Mouse (Mus musculus): ENCODE measurements around the gene Lin52.
"Not testable (repeated sequence)": the region's sequence is repeated elsewhere in the genome, so short reads cannot be mapped to it uniquely, and the experiment has no call there.

Lin52 gene

DNA sequence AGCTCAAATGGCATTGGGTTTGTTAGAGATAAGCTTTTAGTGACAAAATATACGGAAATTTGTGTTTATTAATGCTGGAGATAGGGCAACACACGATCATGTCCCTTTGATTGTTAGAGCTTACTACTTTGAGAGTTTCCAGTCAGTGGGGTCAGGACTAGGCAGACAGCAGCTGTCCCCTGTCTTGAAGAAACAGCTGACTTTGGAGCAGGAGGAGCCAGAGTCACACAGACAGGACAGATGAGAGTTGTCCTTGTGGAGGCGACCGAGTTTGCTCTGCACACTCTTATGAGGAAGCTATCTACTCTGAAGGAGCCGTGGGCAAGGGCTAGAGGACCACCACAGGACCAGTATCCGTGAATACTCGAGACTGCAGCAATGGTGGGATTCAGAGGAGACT lies 27.7 kb downstream of the Lin52 start:
- no peak for DNase-seq

DNA sequence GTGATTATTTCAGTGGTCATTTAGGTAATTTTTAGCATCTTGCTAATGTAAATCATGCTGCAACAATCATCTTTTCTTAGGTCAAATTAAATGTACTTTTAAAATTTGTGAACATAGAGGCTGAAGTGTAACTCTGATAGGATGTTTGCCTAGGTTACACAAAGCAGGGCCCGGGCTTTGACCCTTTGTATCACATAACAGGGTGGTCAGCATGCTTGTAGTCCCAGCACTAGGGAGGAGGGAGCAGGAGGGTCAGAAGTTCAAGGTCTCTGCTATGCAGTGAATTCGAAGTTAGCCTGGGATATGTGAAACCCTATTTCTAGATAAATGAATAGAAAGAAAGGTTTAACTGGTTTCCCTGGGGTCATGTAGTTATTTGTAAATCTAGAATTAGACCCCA lies 30.0 kb downstream of the Lin52 start:
- DNase-seq = no peak

DNA sequence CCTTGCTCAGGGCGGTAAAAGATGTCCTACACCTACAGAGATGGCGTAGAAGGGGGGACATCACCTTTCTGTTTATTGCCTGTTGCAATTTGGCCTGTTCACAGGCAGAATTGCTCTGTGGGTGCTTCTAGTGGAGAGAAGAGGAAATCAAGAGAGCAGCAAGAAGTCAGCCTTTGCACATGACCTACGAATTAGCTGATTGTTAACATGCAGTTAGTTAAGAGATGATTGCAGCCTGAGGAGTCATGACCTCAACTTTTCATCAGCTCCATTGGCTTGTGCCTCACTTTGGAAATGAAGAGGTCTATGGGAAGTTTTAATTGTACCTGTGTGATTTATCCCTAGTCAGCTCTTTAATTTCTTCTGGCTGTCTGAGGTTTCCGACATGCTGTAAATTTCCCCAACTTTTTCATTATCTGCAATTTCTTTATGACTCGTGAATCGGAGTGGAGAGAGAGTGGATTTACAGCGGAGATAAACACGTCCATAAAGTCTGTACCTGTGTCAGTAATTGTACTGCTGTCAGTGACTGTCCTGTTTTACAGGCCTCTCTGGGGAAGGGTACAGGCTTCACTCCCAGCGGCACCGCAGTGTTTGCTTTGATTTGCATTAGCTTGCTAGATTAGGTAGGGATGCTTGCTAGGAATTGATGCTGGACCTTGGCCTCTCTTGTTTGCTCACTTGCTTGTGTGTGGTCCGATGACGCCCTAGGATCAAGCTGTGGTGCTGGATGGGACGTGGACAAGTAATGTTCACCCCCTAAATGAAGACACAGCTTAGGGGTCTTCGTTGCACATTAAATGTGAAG lies 31.8 kb downstream of the Lin52 start:
- no peak for DNase-seq

DNA sequence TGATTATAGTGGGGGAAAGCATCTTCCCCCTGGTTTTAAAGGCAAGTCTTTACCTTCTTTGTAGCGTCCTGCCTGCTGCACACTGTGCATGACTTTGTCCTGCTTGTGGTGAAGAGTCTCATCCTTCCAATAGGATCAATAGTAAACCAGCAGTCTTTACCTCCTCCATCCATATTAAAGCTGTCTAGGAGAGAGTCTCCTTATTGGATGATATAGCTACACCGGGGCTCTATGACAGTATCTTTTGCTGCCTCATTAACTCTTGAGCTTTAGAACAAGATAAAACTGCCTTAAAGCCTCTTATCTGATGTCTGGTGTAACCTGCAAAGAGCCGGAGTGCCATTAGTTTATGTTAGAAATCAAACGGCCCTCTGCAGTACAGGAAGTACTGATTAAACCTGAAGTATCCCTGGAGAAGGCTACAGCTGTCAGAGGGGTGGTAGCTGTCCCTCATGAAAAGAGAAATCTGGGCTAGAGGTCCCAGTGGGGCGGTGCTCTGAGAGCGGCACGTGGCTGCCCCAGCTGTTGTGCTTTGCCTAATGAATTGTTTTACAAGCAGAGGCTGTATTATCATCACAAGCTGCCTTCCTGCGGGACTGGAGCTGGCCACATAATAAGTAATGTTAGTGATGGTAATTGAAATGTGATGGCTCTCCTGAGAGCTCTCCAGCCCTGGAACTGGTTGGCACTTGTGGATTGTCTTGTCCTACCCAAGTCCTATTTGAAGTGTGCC lies 36.3 kb downstream of the Lin52 start:
- no peak for DNase-seq

DNA sequence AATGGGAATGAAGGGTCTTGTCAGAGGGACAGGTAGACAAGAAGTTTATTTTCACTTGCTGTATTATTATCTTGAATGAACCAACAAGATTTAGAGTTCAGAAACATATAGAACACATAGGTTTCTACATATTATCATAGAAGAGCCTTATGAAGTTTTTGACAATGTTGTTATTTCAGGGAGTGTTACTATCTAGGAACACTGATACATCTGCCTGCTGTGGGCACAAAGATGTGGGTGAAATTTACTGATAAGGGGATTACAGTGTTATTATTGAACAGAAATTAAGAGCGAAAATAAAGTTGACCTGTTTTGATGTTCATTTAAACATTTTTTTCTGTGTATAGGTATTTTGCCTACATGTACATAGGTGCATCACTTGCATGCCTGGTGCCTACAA lies 45.6 kb downstream of the Lin52 start:
- no peak for DNase-seq

DNA sequence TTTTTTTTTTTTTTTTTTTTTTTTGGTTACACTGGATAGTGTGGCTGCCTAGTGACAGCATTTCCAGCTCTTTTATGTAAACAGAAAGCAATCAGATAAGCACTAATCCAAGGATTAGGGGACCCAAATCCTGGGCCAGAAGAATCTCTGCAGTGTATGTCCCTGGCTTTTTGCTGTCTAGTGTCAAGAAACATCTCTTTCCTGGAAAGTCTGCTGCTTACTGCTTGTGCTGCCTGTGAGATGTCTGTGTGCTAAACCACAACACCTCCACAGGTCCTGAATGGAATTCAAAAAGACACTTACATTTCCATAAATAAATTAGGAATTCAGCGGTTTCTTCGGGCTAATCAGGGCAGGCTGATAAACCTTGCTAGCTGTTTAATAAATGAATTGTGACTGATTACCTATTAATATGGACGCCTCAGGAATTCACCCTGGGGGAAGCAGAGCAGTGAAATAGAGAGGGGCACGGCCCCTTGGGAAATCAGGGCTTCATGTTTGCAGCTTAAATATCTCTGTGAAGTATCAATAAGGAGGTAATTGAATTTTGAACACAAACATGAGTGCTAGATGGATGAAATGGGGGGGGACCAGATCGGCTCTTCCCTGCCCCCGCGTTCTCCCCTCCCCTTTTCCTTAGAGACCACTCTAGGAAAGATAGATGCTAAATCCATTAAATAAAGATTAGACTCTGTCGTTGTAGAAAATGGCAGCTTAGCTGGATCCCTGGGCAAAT lies 49.5 kb downstream of the Lin52 start:
- no peak for DNase-seq

DNA sequence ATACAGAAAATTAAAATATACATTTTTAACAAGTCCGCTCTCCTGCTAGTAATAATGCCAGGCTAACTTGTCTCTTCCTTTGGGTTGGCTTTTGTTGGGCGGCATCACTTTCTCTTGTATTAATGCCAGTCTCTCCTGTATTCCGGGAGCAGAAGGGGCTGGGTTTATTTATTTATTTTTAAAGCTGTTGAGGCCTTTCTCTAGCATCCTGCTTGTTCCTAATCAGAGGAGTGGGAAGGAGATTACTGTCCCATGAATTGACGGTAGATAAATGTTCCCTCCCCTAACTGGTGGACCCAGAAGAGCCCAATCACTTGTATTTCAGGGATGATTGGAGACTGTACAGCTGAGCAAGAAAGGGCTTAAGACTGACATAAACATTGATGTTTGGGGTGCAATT lies 50.1 kb downstream of the Lin52 start:
- no peak for DNase-seq

DNA sequence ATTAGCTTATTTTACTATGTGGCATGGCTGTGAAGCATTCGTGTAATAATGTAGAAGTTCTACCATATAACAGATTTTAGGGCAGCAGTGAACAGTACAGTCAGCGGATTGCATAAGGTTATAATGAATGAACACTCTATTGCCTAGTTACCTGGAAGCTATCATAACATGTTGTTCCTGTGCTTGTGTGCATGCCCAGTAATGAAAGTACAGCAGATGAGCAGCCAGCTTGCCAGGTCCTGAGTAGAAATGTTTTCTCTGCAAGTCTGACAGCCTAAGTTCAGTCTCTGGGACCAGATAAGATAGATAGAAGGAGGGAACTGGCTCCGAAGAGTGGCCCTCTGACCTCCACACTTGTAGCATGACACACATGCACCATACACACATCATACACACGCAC lies 55.6 kb downstream of the Lin52 start:
- no peak for DNase-seq

DNA sequence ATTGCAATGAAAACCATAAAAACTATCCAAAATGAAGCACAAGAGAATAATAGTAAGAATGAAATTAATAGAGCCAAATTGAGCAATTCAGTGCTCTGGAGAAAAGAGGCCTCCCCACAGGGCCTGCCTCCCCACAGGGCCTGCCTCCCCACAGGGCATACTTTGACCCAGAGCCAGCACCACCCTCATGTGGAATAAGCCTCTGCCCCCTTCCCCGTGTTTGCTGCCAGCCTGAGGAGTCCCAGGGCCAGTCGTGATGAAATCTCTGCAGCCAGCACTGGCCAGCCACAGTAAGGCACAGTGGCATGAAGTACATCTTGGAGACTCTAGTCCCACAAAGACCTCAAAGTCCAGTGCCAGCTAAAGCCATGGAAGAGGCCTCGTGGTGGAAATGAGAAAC lies 60.8 kb downstream of the Lin52 start:
- DNase-seq = no peak

DNA sequence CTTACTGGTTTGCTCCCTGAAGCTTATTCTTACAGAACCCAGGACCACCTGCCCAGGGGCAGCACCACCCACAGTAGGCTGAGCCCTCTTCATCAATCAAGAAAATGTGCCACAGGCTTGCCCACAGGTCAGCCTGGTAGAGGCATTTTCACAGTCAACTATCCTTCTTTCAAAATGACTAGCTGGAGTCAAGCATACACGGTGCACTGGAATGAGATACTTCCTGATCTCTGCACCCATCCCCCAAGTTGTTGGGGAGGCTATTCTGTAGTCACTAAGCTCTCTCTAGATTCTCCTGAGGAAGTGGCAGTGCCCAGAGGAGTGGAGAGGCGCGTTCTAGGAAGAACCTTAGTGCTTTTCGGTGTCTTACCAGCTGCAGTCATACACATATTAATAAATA lies 64.3 kb downstream of the Lin52 start:
- DNase-seq = no peak

DNA sequence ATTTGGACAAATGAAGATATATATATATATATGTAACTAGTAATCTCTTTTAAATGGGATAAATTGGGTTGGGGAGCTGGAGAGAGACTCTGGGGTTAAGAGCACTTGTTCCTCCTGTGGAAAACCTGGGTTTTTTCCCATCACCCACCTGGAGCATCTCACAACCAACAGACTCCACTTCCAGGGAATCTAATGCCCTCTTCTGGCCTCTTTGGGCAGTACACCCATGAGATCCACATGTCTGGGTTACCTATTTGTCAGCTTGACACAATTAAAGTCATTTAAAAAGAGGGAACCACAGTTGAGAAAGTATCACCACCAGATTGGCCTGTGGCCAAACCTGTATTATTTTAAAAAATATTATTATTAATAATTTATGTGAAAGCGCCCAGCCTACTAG lies 65.4 kb downstream of the Lin52 start:
- no peak for DNase-seq

DNA sequence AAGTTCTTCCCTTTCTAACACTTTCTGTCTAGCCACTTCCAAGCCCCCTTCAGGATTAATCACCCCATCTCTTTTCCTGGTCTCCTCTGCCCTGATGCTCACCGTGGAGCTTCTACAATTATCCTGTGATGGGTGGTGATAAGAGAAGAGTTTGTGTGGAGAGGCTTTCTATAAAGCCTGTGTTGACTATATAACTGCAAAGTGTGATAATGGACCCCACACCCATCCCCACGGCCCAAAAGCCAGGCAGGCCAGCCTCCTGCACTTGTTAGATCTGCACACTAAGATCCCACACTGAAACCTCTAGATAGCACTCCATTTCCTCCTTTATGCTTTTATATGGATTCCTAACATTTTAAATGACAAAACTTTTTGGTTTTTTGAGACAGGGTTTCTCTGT lies 66.8 kb downstream of the Lin52 start:
- DNase-seq = no peak

DNA sequence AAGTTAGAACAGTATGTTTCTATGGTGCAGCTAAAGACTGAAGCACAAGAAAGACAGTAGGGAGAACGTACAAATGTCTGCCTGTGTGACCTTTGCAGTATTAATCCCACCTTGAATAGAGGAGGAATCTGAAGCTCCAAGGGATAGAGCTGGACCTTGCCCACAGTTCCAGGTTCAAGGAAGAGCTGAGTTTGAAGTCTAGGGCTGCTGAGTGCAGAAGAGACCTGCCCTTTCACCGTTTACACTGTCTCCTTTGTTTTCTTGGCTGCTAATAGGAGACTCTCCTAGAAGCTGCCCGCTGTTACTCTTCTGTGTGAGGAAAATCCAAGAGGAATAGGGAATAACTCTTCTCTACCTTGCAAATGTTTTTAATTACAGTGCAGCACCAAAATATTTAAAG lies 72.5 kb downstream of the Lin52 start:
- no peak for DNase-seq

DNA sequence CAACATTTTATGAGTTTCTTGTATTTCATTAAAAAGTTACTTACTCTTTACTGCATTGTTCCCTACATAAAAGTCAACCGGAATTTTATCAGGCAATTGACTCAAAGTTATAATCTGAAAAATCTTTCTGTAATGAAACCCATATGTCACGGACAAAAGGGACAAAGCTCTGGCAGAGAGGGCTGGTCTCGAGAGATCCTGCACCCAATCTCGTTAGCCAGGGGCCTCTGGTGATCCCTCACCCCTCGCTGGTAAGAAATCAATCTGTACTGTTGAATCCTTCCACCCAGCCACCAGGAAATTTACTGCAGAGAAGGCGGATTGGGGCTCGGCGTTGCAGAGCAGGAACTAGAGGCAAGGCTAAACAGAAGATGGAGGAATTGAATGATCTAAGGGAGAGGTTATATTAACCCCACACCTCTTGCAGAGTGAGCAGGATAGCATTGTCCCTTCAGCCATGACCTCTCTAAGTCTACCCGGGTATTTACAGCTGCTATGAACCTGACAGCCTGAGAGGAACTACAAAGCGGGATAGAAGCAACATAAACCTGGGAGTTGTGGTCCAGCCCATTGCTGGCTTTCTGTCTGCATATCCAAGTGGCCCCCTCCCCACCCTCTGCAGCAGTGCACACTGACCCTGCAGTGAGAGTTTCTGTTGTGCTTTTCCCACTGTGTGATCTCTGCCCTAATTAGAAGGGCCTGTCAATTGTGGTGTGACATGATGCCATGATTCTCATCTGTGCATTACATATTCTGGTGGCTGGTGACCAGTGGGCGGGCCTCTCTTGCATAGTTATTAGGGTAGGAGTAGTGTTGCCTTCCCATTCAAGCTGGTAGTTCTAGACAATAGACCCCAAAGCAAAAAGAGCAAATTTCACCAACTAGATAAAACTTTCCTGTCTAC lies 73.2 kb downstream of the Lin52 start:
- DNase-seq = no peak

DNA sequence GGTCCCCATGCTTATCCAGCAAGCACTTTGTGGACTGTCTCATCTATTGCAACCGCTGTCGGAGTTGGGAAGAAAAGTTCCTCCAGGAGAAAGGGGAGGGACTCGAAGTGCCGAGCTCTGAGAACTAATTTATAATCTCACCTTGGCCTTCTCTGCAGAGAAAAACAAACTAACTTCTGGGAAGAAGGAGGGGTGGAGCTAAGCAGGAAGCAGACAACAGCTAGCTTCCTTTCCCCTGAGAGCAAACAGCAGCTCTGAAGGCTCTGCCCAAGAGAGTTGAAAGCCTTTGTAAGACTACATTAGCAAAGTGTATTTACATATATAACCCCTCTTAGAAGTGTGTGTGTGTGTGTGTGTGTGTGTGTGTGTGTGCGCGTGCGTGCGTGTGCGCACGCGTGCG lies 74.2 kb downstream of the Lin52 start:
- DNase-seq = no peak

DNA sequence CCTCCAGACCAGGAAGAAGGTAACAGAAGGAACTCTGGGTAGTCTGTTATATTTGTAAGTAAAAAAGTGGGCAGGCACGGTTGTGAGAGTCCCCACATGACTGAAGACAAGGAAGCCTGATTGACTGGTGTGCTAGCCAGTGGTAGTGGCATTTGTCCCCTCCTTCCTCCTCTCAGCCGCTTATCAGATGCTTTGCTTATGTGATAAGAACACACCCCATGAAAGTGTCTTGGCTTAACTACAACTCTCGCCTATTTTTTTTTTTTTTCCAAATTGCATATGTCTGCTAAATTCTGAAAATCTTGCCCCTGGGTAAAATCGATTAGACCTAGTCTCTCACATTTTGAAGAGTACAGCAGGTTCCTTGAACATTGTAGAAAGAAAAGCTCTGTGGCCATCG lies 79.2 kb downstream of the Lin52 start:
- no peak for DNase-seq

DNA sequence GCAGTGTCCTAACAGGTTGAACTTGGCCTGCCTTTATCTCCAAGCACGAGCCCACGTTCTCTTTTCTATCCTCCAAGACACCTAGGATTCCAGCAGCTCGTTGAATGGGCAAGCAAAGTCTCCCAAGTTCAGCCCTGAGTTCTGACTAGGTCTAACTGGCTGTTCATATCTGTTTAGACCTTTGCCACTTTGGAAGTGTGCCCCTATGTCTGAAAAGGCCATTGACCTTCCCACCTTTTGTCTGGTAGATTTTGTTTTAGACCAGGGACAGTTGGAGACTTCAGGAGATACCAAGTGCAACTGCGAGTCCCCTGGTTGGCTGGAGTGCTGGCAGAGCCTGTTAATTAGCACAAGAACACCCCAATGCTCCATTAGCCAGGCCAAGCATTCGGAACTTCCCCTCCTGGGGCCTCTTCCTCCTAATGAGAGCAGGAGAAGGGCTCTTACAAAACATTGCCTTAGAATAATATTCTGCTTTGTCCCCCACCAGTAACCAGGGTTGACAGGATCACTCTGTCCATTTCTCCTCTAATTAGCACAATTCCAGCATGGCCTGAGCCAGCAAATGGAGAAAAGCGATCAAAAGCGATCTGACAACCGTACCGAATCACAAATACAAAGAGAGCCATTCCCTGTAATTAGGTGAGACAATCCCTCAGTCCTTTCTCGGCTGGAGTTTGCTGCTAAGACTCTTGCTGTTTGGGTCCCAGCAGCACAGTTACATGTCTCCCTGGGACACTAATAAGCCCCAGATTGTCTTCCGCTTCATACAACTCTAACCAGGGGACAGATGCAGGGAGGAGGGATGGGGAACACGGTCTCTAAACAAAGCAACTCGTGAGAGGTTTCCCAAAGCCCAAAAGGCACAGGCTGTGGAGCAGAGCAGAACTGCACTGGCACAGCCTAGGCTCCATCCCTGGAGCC lies 80.9 kb downstream of the Lin52 start:
- DNase-seq = no peak

DNA sequence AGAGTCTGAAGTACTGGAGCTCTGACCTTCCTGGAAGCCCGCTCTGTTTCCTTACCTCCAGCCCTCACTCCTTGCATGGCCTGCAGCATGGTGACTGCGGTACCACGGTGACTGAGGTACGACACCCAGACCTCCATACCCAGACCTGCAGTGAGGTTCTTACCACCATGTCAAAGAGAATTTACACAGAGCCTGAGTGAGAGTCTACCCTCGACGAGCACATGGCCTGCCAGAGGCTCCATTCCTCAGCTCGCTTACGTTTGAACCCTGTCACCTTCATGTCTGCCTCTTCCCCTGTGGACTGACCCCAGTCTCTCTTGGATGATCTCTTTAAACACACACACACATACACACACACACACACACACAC lies 81.6 kb downstream of the Lin52 start:
- no peak for DNase-seq

DNA sequence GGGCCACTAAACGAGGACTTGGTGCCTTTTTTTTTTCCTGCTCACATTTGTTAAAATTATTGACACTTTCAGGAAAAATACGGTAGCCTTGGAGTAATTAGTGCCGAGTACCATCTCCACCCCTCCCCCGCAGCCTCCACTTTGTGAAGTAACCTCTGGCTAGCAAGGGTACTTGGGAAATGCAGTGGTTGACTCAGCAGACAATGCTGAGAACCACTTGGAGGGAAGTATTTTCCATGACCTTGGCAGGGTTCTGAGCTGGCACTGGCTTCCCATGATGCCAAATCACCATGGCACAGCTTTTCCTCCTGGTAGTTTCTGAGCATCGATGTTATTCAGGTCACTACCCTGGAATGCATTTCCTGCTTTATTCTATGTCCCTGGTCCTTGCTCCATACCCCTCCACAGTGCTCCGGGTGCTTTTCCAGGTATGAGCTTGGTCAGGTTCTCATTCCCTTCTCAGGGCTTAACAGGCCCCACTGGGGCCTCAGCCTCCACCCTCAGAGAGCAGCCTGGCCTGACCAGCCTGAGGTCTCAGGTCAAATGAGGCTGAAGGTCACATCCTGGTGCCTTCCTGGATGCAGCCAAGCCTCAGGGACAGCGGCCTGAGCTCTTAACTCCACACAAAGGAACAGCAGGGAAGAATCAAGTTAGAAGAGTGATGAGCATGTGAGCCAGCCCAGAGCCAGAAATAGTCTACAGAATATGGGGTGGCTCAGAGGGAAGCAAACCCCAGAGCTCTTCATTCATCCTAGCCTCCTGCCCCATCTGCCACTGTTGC lies 82.7 kb downstream of the Lin52 start:
- no peak for DNase-seq

DNA sequence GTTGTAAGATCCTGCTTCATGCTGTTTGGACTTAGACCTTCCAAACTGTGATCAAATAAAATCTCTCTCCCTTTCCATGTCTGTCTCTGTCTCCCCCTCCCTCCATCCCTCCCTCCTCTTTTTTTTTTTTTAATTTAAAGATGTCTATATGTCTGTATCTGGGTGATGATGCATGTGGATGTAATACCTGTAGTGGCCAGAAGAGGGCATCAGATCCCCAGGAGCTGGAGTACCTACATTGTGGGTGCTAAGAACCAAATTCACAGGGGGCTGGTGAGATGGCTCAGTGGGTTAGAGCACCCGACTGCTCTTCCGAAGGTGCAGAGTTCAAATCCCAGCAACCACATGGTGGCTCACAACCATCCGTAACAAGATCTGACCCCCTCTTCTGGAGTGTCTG lies 88.3 kb downstream of the Lin52 start:
- DNase-seq = not testable (repeated sequence)

DNA sequence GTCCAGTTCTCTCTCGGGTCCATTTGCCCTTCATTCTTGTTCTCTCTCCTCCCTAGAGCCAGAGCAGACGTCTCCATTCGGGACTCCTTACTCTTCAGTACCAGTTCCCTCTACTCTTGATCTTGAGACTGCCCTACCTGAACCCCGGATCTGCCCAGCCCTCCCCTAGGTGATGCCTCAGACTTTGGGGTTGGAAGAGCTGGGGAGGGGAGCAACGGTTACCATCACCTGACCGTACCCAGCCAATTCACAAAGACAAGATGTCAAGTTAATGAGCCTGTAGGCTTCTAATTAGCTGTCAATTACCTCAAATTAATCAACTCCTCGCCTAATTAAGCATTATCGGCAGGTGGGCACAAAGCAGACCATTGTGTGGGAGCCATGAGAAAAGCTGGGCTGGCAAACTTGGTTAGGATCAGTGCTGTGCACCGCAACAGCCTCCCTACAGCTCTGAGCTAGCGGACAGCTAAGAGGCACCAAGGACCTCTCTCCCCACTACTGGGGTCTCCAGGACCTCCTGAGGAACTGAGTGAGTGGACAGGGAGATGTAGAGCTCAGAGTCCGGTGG lies 90.3 kb downstream of the Lin52 start:
- DNase-seq = no peak
